Mouse (Mus musculus) left cerebral cortex, postnatal 25 days (tissue): ENCODE measurements around the gene Pde11a. TPM values are rescaled to one million over a fixed set of nuclear protein-coding genes. Genes with fewer than 3 reads are reported as not detected.

Source experiments
- DNase-seq, 2 experiments: peaks; one replicate each; pipeline ENCODE4 v3.0.0; 2022; ENCODE audit warnings: low spot score in 2 of 2, mixed read lengths in 1 of 2
- intact Hi-C: fragments of 180-260 bp; cut with DNase I; formaldehyde crosslinking; loops from one replicate; pipeline ENCODE4 v1.15.1; 2025
- total RNA-seq, 2 experiments: library from RNA; stranded (reverse); gene quantifications; 2 replicates each; pipeline ENCODE4 v1.2.3; 2021

Pde11a gene
- total RNA-seq, 2 experiments from 2014 or later: 4.1 to 4.8 TPM

- intact Hi-C loops: no loop called here
- DNase-seq: no peak
Measured at GRCm38 (mm10) chr2:76220364-76221108, 118.0 kb downstream of the Pde11a start.

GRCm38 (mm10) chr2:76219540-76219939 lies 119.0 kb downstream of the Pde11a start:
- DNase-seq: no peak
- intact Hi-C loops: no loop called here

GRCm38 (mm10) chr2:76216146-76216545 lies 122.4 kb downstream of the Pde11a start:
- intact Hi-C loops: no loop called here
- no peak for DNase-seq

- intact Hi-C loops: no loop called here
- DNase-seq: no peak
Measured at GRCm38 (mm10) chr2:76215219-76215618, 123.4 kb downstream of the Pde11a start.

- intact Hi-C loops: no loop called here
- DNase-seq: no peak
Measured at GRCm38 (mm10) chr2:76185126-76185525, 153.4 kb downstream of the Pde11a start.

GRCm38 (mm10) chr2:76162822-76163221 lies 175.8 kb downstream of the Pde11a start:
- intact Hi-C loops: no loop called here
- DNase-seq: peak in 1 of 2 experiments; percentile 16

- DNase-seq: no peak
- intact Hi-C loops: no loop called here
Measured at GRCm38 (mm10) chr2:76158973-76159372, 179.6 kb downstream of the Pde11a start.

GRCm38 (mm10) chr2:76141136-76141535 lies 197.4 kb downstream of the Pde11a start:
- intact Hi-C loops: no loop called here
- DNase-seq: no peak

GRCm38 (mm10) chr2:76132983-76133382 lies 205.6 kb downstream of the Pde11a start:
- DNase-seq: no peak
- intact Hi-C loops: loop anchor here (10.0 kb wide), 1 partner anchor 482 kb away; no protein-coding TSS in a partner anchor

GRCm38 (mm10) chr2:76129933-76130627 lies 208.5 kb downstream of the Pde11a start:
- DNase-seq: no peak
- intact Hi-C loops: loop anchor here (10.0 kb wide), 2 partner anchors 125 to 485 kb away; no protein-coding TSS in a partner anchor

- no peak for DNase-seq
- intact Hi-C loops: loop anchor here (10.0 kb wide), 1 partner anchor 126 kb away; no protein-coding TSS in a partner anchor
Measured at GRCm38 (mm10) chr2:76129058-76129437, 209.5 kb downstream of the Pde11a start.

GRCm38 (mm10) chr2:76128105-76129057 lies 210.2 kb downstream of the Pde11a start:
- intact Hi-C loops: loop anchor here (10.0 kb wide), 1 partner anchor 126 kb away; no protein-coding TSS in a partner anchor
- DNase-seq: peak; percentile 12 to 27

- intact Hi-C loops: loop anchor here (10.0 kb wide), 1 partner anchor 128 kb away; no protein-coding TSS in a partner anchor
- DNase-seq: no peak
Measured at GRCm38 (mm10) chr2:76126651-76127050, 211.9 kb downstream of the Pde11a start.

GRCm38 (mm10) chr2:76124821-76125220 lies 213.8 kb downstream of the Pde11a start:
- DNase-seq: peak; percentile 46 to 81
- intact Hi-C loops: loop anchor here (10.0 kb wide), 1 partner anchor 130 kb away; no protein-coding TSS in a partner anchor

- intact Hi-C loops: loop anchor here (10.0 kb wide), 1 partner anchor 133 kb away; no protein-coding TSS in a partner anchor
- DNase-seq: no peak
Measured at GRCm38 (mm10) chr2:76122167-76122566, 216.4 kb downstream of the Pde11a start.

- DNase-seq: no peak
Measured at GRCm38 (mm10) chr2:76119848-76120247, 218.7 kb downstream of the Pde11a start.

GRCm38 (mm10) chr2:76118491-76118890 lies 220.1 kb downstream of the Pde11a start:
- no peak for DNase-seq
- intact Hi-C loops: loop anchor here (5.0 kb wide), 1 partner anchor 244 kb away; the partner anchor contains the start of gene Cyct

More at GRCm38 (mm10) chr2:76119848-76120247, 218.7 kb downstream of the Pde11a start:
- intact Hi-C loops: loop anchor here (5.0 to 10.0 kb wide), 2 partner anchors 135 to 242 kb away; partner anchors contain the start of gene Cyct

GRCm38 (mm10) chr2:76117219-76117618 lies 221.4 kb downstream of the Pde11a start:
- intact Hi-C loops: loop anchor here (5.0 kb wide), 1 partner anchor 245 kb away; the partner anchor contains the start of gene Cyct
- no peak for DNase-seq

GRCm38 (mm10) chr2:76115696-76116095 lies 222.9 kb downstream of the Pde11a start:
- DNase-seq: peak; percentile 61 to 64
- intact Hi-C loops: loop anchor here (5.0 kb wide), 1 partner anchor 247 kb away; the partner anchor contains the start of gene Cyct
